Mouse (Mus musculus): ENCODE measurements around the gene Pdzrn3.

GRCm38 (mm10) chr6:101297563-101298520 is 79.9 kb downstream of the Pdzrn3 start:
- TF ChIP-seq BHLHE40 (IDR thresholded peaks at IDR 0.05; ENCODE audit: low read depth, low read length) = no peak
- no peak for TF ChIP-seq ETS1 (conservative IDR thresholded peaks at IDR 0.05; ENCODE audit: low read depth, low read length)
